Comparison of ENCODE assay signal across 10 mouse cellular contexts in genomic region chr6:37143867-37144163, GRCm38 (mm10).
DNase-seq lines count a peak whose midpoint lies in the region; ATAC-seq and TF ChIP-seq lines count a peak whose summit lies in the region.
"Had no signal": no experiment of that assay in that cellular context is flagged by ENCODE, and none has a peak within 500 bp of the region (broad histone marks: within the 10 kb centered on the region; RNA-seq: fewer than 3 reads in every experiment).

No protein-coding gene starts in this region.

- H3K9me3 ChIP-seq in heart, embryonic 16.5 days (replicated peaks; ENCODE audit: control insufficient read depth, low read length) = no peaks in the 10 kb centered on the region
- no peaks in the 10 kb centered on the region for H3K9me3 ChIP-seq in lung, postnatal 0 days (ENCODE audit: low read length)
- H3K9me3 ChIP-seq in stomach, postnatal 0 days (ENCODE audit: control insufficient read depth, low read length) = no peaks in the 10 kb centered on the region

- no peak overlapping the region for H3K9ac ChIP-seq in heart, embryonic 16.5 days (ENCODE audit: low read length)
- H3K9ac ChIP-seq in lung, postnatal 0 days (replicated peaks; ENCODE audit: low read depth) = no peak overlapping the region
- no peak overlapping the region for H3K9ac ChIP-seq in stomach, postnatal 0 days (ENCODE audit: low read length)

- TF ChIP-seq CTCF in lung, postnatal 0 days (IDR thresholded peaks at IDR 0.05) = no peak
- TF ChIP-seq CTCF in stomach, postnatal 0 days (IDR thresholded peaks at IDR 0.05; ENCODE audit: low read depth) = no peak

- no peaks in the 10 kb centered on the region for H3K27me3 ChIP-seq in heart, embryonic 16.5 days (ENCODE audit: control insufficient read depth, insufficient read depth, low read length)
- H3K27me3 ChIP-seq in lung, postnatal 0 days (replicated peaks; ENCODE audit: insufficient read depth, low read length) = no peaks in the 10 kb centered on the region
- no peaks in the 10 kb centered on the region for H3K27me3 ChIP-seq in stomach, postnatal 0 days (ENCODE audit: control insufficient read depth, insufficient read depth, low read length)

- H3K4me3 ChIP-seq in heart, embryonic 16.5 days (ENCODE audit: low read length) = no peak overlapping the region
- no peak overlapping the region for H3K4me3 ChIP-seq in lung, postnatal 0 days (ENCODE audit: low read depth, low read length)
- H3K4me3 ChIP-seq in stomach, postnatal 0 days (ENCODE audit: low read depth, low read length) = no peak overlapping the region

- no peaks in the 10 kb centered on the region for H3K36me3 ChIP-seq in heart, embryonic 16.5 days (ENCODE audit: control insufficient read depth, insufficient read depth)
- no peaks in the 10 kb centered on the region for H3K36me3 ChIP-seq in lung, postnatal 0 days (ENCODE audit: insufficient read depth, low read length)
- H3K36me3 ChIP-seq in stomach, postnatal 0 days (ENCODE audit: control insufficient read depth, insufficient read depth, low read length) = no peaks in the 10 kb centered on the region

- peak overlapping the region; percentile 66 for H3K27ac ChIP-seq in heart, embryonic 16.5 days (ENCODE audit: low read length)
- no peak overlapping the region for H3K27ac ChIP-seq in lung, postnatal 0 days (ENCODE audit: low read length)
- H3K27ac ChIP-seq in stomach, postnatal 0 days (replicated peaks) = no peak overlapping the region

- DNase-seq in adrenal gland, postnatal 14 days = peak; percentile 16
- DNase-seq in adrenal gland, adult 18-20 months (ENCODE audit: low spot score in 2 of 2) = no peak
- DNase-seq in heart, adult 18-20 months = no peak
- peak; percentile 33 for DNase-seq in lung, postnatal 0 days (ENCODE audit: low spot score)
- DNase-seq in lung, postnatal 36 days = no peak
- peak; percentile 21 for DNase-seq in stomach, postnatal 0 days (ENCODE audit: low spot score)
- DNase-seq in urinary bladder, adult 18-20 months (ENCODE audit: low spot score in 2 of 2) = no peak
- DNase-seq: gastrocnemius, postnatal 14 days; spleen, adult 18-20 months had no signal

- TF ChIP-seq EP300 in lung, postnatal 0 days (IDR thresholded peaks at IDR 0.05) = no peak
- no peak for TF ChIP-seq EP300 in stomach, postnatal 0 days (optimal IDR thresholded peaks at IDR 0.05)

- WGBS in heart, embryonic 16.5 days = 20% methylated on average over 4 of the region's 4 CpGs
- WGBS in lung, postnatal 0 days = 22% methylated on average over 4 of the region's 4 CpGs
- WGBS in stomach, postnatal 0 days = 23% methylated on average over 4 of the region's 4 CpGs

- 0 out of 2 replicates have a peak overlapping the region, but pooled peaks have one; percentile 28 for H3K4me2 ChIP-seq in heart, embryonic 16.5 days (ENCODE audit: low read depth, low read length)
- no peak overlapping the region for H3K4me2 ChIP-seq in lung, postnatal 0 days (replicated peaks; ENCODE audit: low read depth, low read length)
- H3K4me2 ChIP-seq in stomach, postnatal 0 days (replicated peaks; ENCODE audit: low read depth) = no peak overlapping the region

- H3K4me1 ChIP-seq in heart, embryonic 16.5 days (ENCODE audit: control insufficient read depth, insufficient read depth, low read length) = peaks cover 20% of the 10 kb centered on the region
- H3K4me1 ChIP-seq in lung, postnatal 0 days (ENCODE audit: insufficient read depth, low read depth, low read length) = peaks cover 4% of the 10 kb centered on the region; the same call in 1 of the 2 replicates
- H3K4me1 ChIP-seq in stomach, postnatal 0 days (replicated peaks; ENCODE audit: control insufficient read depth, insufficient read depth) = 0 out of 2 replicates have a peak, but pooled peaks cover 2% of the 10 kb centered on the region

- peak; percentile 81 for ATAC-seq in heart, embryonic 16.5 days (replicated peaks; ENCODE audit: extremely low read depth, insufficient read depth, low FRiP score)
- ATAC-seq in lung, postnatal 0 days = peak; percentile 55
- ATAC-seq in stomach, postnatal 0 days (ENCODE audit: low FRiP score, low TSS enrichment) = peak; percentile 49; the same call in 1 of the 2 replicates

Comparison
In these comparisons a context has a peak if more than half of its experiments do, and no peak if none do; other contexts are left out.
1. DNase-seq: peak in adrenal gland, postnatal 14 days (single experiment), lung, postnatal 0 days (single experiment) and stomach, postnatal 0 days (single experiment); none in adrenal gland, adult 18-20 months (0 of 2), heart, adult 18-20 months (0 of 2), lung, postnatal 36 days (single experiment) and urinary bladder, adult 18-20 months (0 of 2).
2. Peak in every context shown above with its lines, with median percentiles within 50 percentile points of each other: ATAC-seq.